Mouse (Mus musculus): ENCODE data around the gene Rrbp1. TPM values are rescaled to one million over a fixed set of nuclear protein-coding genes. Genes with fewer than 3 reads are reported as not detected.

Gene Rrbp1
- polyA plus RNA-seq, 1 experiment = 127 TPM

DNA sequence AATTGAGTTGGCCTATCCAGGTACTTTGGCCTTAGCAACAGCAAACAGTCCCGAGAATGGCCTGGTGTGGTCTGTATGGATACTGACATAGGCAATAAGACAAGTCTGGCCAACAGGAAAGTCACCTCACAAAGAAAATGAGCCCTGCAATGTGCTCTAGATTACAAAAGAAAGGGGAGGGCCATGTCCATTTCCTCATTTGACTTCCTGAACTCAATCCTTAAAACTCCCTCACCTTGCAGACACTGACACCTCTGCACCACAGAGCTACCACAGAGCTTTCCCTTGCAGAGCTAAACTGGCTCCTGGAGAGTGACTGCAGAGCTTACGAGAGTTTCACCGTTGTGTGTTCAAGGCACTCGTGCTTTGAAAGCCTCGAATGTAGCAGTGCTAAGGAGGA is 48.9 kb downstream of the Rrbp1 start:
- peaks cover 75% of the 10 kb centered on the region for H3K36me3 ChIP-seq (ENCODE audit: control insufficient read depth, insufficient read depth)
- H3ac ChIP-seq (ENCODE audit: control insufficient read depth, insufficient read length) = no peak overlapping the region
- H3K27me3 ChIP-seq (ENCODE audit: control insufficient read depth, insufficient read depth, insufficient read length) = no peaks in the 10 kb centered on the region
- H3K4me2 ChIP-seq (ENCODE audit: low read depth) = no peak overlapping the region
- no peak for TF ChIP-seq MYOD1 (IDR thresholded peaks at IDR 0.05; ENCODE audit: control insufficient read depth in 1 of 3, insufficient read length in 2 of 3, low read depth in 2 of 3)
- no peak for TF ChIP-seq MYOG (IDR thresholded peaks at IDR 0.05; ENCODE audit: control insufficient read depth in 1 of 3, insufficient read depth in 1 of 3, insufficient read length in 2 of 3, low read depth in 2 of 3)
- no peak for TF ChIP-seq SRF (IDR thresholded peaks at IDR 0.05; ENCODE audit: control insufficient read depth, insufficient read length, low read depth)
- TF ChIP-seq REST (IDR thresholded peaks at IDR 0.05; ENCODE audit: insufficient read depth, insufficient read length) = no peak
- no peak for TF ChIP-seq TCF3 (IDR thresholded peaks at IDR 0.05; ENCODE audit: insufficient read length, low read depth)
- TF ChIP-seq TCF12 (IDR thresholded peaks at IDR 0.05; ENCODE audit: insufficient read depth, poor library complexity, severe bottlenecking) = no peak
- TF ChIP-seq POLR2A (IDR thresholded peaks at IDR 0.05; ENCODE audit: insufficient read length, low read depth) = no peak
- TF ChIP-seq USF1 (IDR thresholded peaks at IDR 0.05; ENCODE audit: low read depth) = no peak
- TF ChIP-seq MAX (IDR thresholded peaks at IDR 0.05; ENCODE audit: low read depth) = no peak
- TF ChIP-seq POLR2AphosphoS2 (IDR thresholded peaks at IDR 0.05; ENCODE audit: insufficient read length, low read depth) = no peak
- no peak for TF ChIP-seq E2F4 (IDR thresholded peaks at IDR 0.05; ENCODE audit: insufficient read depth)
- TF ChIP-seq CEBPB (IDR thresholded peaks at IDR 0.05; ENCODE audit: insufficient read depth, poor library complexity, severe bottlenecking) = no peak
- no peak overlapping the region for H3K4me3 ChIP-seq
- no peaks in the 10 kb centered on the region for H3K79me2 ChIP-seq (ENCODE audit: control insufficient read depth, insufficient read depth)

DNA sequence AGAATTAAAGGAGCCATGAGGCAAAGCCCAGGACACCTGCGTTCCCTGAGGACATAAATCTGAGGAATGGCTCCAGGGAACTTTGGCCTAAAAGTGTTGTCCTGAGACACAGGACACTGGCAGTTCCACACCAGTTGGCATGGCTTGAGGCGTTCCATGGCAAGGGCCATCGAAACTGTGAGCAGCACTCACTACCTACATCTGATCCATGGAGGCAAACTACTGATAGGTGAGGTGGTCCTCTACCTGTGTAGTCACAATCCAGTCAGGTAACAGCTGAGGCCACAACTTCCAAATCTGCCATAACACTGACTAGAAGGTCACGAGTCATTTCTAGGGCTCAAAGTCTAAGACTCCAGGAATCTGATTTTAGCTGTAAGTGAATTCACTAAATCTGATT is 55.3 kb downstream of the Rrbp1 start:
- Histone ChIP-seq H3ac (ENCODE audit: control insufficient read depth, insufficient read length) (no peak overlapping the region), H3K4me2 (ENCODE audit: low read depth) (no peak overlapping the region), H3K79me2 (ENCODE audit: control insufficient read depth, insufficient read depth) (no peaks in the 10 kb centered on the region), H3K36me3 (ENCODE audit: control insufficient read depth, insufficient read depth) (peaks cover 83% of the 10 kb centered on the region), H3K27me3 (ENCODE audit: control insufficient read depth, insufficient read depth, insufficient read length) (no peaks in the 10 kb centered on the region), H3K4me3 (no peak overlapping the region)
- TF ChIP-seq MYOD1 (IDR thresholded peaks at IDR 0.05; ENCODE audit: control insufficient read depth in 1 of 3, insufficient read length in 2 of 3, low read depth in 2 of 3) (no peak), CEBPB (IDR thresholded peaks at IDR 0.05; ENCODE audit: insufficient read depth, poor library complexity, severe bottlenecking) (no peak), USF1 (IDR thresholded peaks at IDR 0.05; ENCODE audit: low read depth) (no peak), REST (IDR thresholded peaks at IDR 0.05; ENCODE audit: insufficient read depth, insufficient read length) (no peak), TCF12 (IDR thresholded peaks at IDR 0.05; ENCODE audit: insufficient read depth, poor library complexity, severe bottlenecking) (no peak), SRF (IDR thresholded peaks at IDR 0.05; ENCODE audit: control insufficient read depth, insufficient read length, low read depth) (no peak), E2F4 (IDR thresholded peaks at IDR 0.05; ENCODE audit: insufficient read depth) (no peak), MAX (IDR thresholded peaks at IDR 0.05; ENCODE audit: low read depth) (no peak), TCF3 (IDR thresholded peaks at IDR 0.05; ENCODE audit: insufficient read length, low read depth) (no peak), MYOG (IDR thresholded peaks at IDR 0.05; ENCODE audit: control insufficient read depth in 1 of 3, insufficient read depth in 1 of 3, insufficient read length in 2 of 3, low read depth in 2 of 3) (no peak), POLR2AphosphoS2 (IDR thresholded peaks at IDR 0.05; ENCODE audit: insufficient read length, low read depth) (no peak)

DNA sequence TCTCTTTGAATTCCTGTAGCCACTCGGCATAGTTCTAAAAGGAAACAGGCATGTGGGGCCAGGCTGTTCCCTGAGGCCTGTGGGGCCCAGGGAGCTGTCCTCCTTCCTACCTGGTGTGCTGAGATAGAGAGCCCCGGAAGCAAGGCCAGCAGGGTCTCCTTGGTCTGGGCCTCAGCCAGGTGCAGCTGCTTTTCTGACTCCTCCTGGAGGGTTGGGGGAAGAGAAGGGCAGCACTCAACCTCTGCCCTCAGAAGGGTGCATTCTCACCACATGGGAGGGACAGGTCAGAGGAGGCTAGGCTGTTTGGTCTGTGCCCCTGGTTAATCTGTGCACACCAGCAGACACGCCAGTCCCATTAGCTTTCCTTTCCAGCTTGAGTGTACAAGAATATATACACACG is 56.1 kb downstream of the Rrbp1 start:
- Histone ChIP-seq H3K4me3 (no peak overlapping the region), H3K27me3 (ENCODE audit: control insufficient read depth, insufficient read depth, insufficient read length) (no peaks in the 10 kb centered on the region), H3K79me2 (ENCODE audit: control insufficient read depth, insufficient read depth) (no peaks in the 10 kb centered on the region), H3ac (ENCODE audit: control insufficient read depth, insufficient read length) (no peak overlapping the region), H3K4me2 (ENCODE audit: low read depth) (no peak overlapping the region), H3K36me3 (ENCODE audit: control insufficient read depth, insufficient read depth) (peaks cover 81% of the 10 kb centered on the region)
- TF ChIP-seq MYOD1 (IDR thresholded peaks at IDR 0.05; ENCODE audit: control insufficient read depth in 1 of 3, insufficient read length in 2 of 3, low read depth in 2 of 3) = no peak
- TF ChIP-seq MAX (IDR thresholded peaks at IDR 0.05; ENCODE audit: low read depth) = no peak
- TF ChIP-seq REST (IDR thresholded peaks at IDR 0.05; ENCODE audit: insufficient read depth, insufficient read length) = no peak
- TF ChIP-seq TCF3 (IDR thresholded peaks at IDR 0.05; ENCODE audit: insufficient read length, low read depth) = no peak
- TF ChIP-seq CEBPB (IDR thresholded peaks at IDR 0.05; ENCODE audit: insufficient read depth, poor library complexity, severe bottlenecking) = no peak
- no peak for TF ChIP-seq POLR2A (IDR thresholded peaks at IDR 0.05; ENCODE audit: insufficient read length, low read depth)
- no peak for TF ChIP-seq POLR2AphosphoS2 (IDR thresholded peaks at IDR 0.05; ENCODE audit: insufficient read length, low read depth)
- no peak for TF ChIP-seq E2F4 (IDR thresholded peaks at IDR 0.05; ENCODE audit: insufficient read depth)
- no peak for TF ChIP-seq TCF12 (IDR thresholded peaks at IDR 0.05; ENCODE audit: insufficient read depth, poor library complexity, severe bottlenecking)
- no peak for TF ChIP-seq SRF (IDR thresholded peaks at IDR 0.05; ENCODE audit: control insufficient read depth, insufficient read length, low read depth)
- TF ChIP-seq MYOG (IDR thresholded peaks at IDR 0.05; ENCODE audit: control insufficient read depth in 1 of 3, insufficient read depth in 1 of 3, insufficient read length in 2 of 3, low read depth in 2 of 3) = no peak
- TF ChIP-seq USF1 (IDR thresholded peaks at IDR 0.05; ENCODE audit: low read depth) = no peak

DNA sequence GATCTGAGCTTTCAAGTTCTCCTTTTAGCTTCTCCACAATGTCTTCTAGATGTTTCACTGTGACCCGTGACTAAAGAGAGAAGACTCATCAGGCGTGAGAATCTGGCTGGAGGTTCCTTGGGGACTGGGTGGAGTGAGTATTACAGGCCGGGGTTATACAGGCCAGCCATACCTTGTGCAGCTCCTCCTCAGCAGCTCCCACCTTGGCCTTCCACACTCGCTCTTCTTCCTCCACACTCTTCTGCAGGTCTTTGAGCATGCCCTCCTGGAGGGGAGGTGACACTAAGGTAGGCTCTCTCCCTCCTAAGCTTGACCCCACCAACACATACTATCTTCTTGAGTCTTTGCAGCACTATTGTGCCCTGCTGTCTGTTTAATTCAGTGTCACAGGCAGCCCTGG is 57.1 kb downstream of the Rrbp1 start:
- Histone ChIP-seq H3K4me3 (no peak overlapping the region), H3ac (ENCODE audit: control insufficient read depth, insufficient read length) (no peak overlapping the region), H3K27me3 (ENCODE audit: control insufficient read depth, insufficient read depth, insufficient read length) (no peaks in the 10 kb centered on the region), H3K4me2 (ENCODE audit: low read depth) (no peak overlapping the region), H3K79me2 (ENCODE audit: control insufficient read depth, insufficient read depth) (no peaks in the 10 kb centered on the region), H3K36me3 (ENCODE audit: control insufficient read depth, insufficient read depth) (peaks cover 79% of the 10 kb centered on the region)
- TF ChIP-seq MYOD1 (IDR thresholded peaks at IDR 0.05; ENCODE audit: control insufficient read depth in 1 of 3, insufficient read length in 2 of 3, low read depth in 2 of 3) (no peak), MAX (IDR thresholded peaks at IDR 0.05; ENCODE audit: low read depth) (no peak), CEBPB (IDR thresholded peaks at IDR 0.05; ENCODE audit: insufficient read depth, poor library complexity, severe bottlenecking) (no peak), POLR2AphosphoS2 (IDR thresholded peaks at IDR 0.05; ENCODE audit: insufficient read length, low read depth) (no peak), SRF (IDR thresholded peaks at IDR 0.05; ENCODE audit: control insufficient read depth, insufficient read length, low read depth) (no peak), POLR2A (IDR thresholded peaks at IDR 0.05; ENCODE audit: insufficient read length, low read depth) (no peak), E2F4 (IDR thresholded peaks at IDR 0.05; ENCODE audit: insufficient read depth) (no peak), MYOG (IDR thresholded peaks at IDR 0.05; ENCODE audit: control insufficient read depth in 1 of 3, insufficient read depth in 1 of 3, insufficient read length in 2 of 3, low read depth in 2 of 3) (no peak), REST (IDR thresholded peaks at IDR 0.05; ENCODE audit: insufficient read depth, insufficient read length) (no peak), TCF3 (IDR thresholded peaks at IDR 0.05; ENCODE audit: insufficient read length, low read depth) (no peak), USF1 (IDR thresholded peaks at IDR 0.05; ENCODE audit: low read depth) (no peak), TCF12 (IDR thresholded peaks at IDR 0.05; ENCODE audit: insufficient read depth, poor library complexity, severe bottlenecking) (no peak)

All from myocyte (in vitro differentiated cells).